8 mouse cellular contexts compared by ENCODE assay signal in genomic region chr4:76448678-76449465, GRCm38 (mm10).
A peak's percentile ranks its signal among the peaks of the same experiment; 100 is the strongest.
DNase-seq lines count a peak whose midpoint lies in the region; ATAC-seq lines count a peak whose summit lies in the region.

No protein-coding gene starts in this region.

- peak overlapping the region; percentile 97 for H3K27ac ChIP-seq in hindbrain, embryonic 16.5 days (ENCODE audit: low read depth, low read length)
- H3K27ac ChIP-seq in midbrain, embryonic 15.5 days: peak overlapping the region; percentile 97

- H3K9ac ChIP-seq in hindbrain, embryonic 16.5 days (ENCODE audit: low read depth, low read length): peak overlapping the region; percentile 95
- peak overlapping the region; percentile 93 for H3K9ac ChIP-seq in midbrain, embryonic 15.5 days

- H3K4me1 ChIP-seq in hindbrain, embryonic 16.5 days (ENCODE audit: control insufficient read depth, insufficient read depth, low read depth, low read length): peaks cover 4% of the 10 kb centered on the region
- H3K4me1 ChIP-seq in midbrain, embryonic 15.5 days: peaks cover 12% of the 10 kb centered on the region; the same call in 1 of the 2 replicates

- H3K36me3 ChIP-seq in hindbrain, embryonic 16.5 days (ENCODE audit: control insufficient read depth, insufficient read depth, low read length): no peaks in the 10 kb centered on the region
- H3K36me3 ChIP-seq in midbrain, embryonic 15.5 days (replicated peaks): no peaks in the 10 kb centered on the region

- ATAC-seq in hindbrain, embryonic 16.5 days: 0 out of 2 replicates have a peak, but pooled peaks have one; percentile 4
- peak; percentile 12 for ATAC-seq in midbrain, embryonic 15.5 days (replicated peaks)
- ATAC-seq in activated CD4-positive, CD25-positive, alpha-beta regulatory T cell, adult 4 months: no peak

- intact Hi-C loops in gastrocnemius, postnatal 14 days (cut with DNase I; ENCODE audit: low total_unique reads): no loop called here

- peak overlapping the region; percentile 98 for H3K4me3 ChIP-seq in hindbrain, embryonic 16.5 days (ENCODE audit: low read length)
- peak overlapping the region; percentile 94 for H3K4me3 ChIP-seq in midbrain, embryonic 15.5 days

- peak; percentile 10 for DNase-seq in layer of hippocampus, adult 11-12 months (ENCODE audit: low spot score)
- no peak for DNase-seq in layer of hippocampus, postnatal 10 days (ENCODE audit: low spot score in 2 of 2)
- peak; percentile 32 for DNase-seq in embryo, embryonic 9.5 days (ENCODE audit: extremely low spot score)
- no peak for DNase-seq in gastrocnemius, postnatal 14 days
- no peak for DNase-seq in left cerebral cortex, adult 18-20 months (ENCODE audit: low spot score in 2 of 2)

- no peaks in the 10 kb centered on the region for H3K9me3 ChIP-seq in hindbrain, embryonic 16.5 days (ENCODE audit: control insufficient read depth, low read length)
- H3K9me3 ChIP-seq in midbrain, embryonic 15.5 days: no peaks in the 10 kb centered on the region

- H3K27me3 ChIP-seq in hindbrain, embryonic 16.5 days (replicated peaks; ENCODE audit: control insufficient read depth, insufficient read depth, low read length): no peaks in the 10 kb centered on the region
- no peaks in the 10 kb centered on the region for H3K27me3 ChIP-seq in midbrain, embryonic 15.5 days (replicated peaks)

- under 1% methylated on average over 24 of the region's 24 CpGs for WGBS in hindbrain, embryonic 16.5 days
- under 1% methylated on average over 24 of the region's 24 CpGs for WGBS in midbrain, embryonic 15.5 days

- peak overlapping the region; percentile 82 for H3K4me2 ChIP-seq in hindbrain, embryonic 16.5 days (ENCODE audit: low read length)
- peak overlapping the region; percentile 83 for H3K4me2 ChIP-seq in midbrain, embryonic 15.5 days

Comparison
In these comparisons a context has a peak if more than half of its experiments do, and no peak if none do; other contexts are left out.
1. DNase-seq: peak in layer of hippocampus, adult 11-12 months (single experiment) and embryo, embryonic 9.5 days (single experiment); none in layer of hippocampus, postnatal 10 days (0 of 2), gastrocnemius, postnatal 14 days (single experiment) and left cerebral cortex, adult 18-20 months (0 of 2).